Mouse (Mus musculus) monocyte, adult 5-6 weeks (primary cell): ENCODE results near the gene Pold2. TPM values are rescaled to one million over a fixed set of nuclear protein-coding genes. Genes with fewer than 3 reads are reported as not detected.

Source experiments
- ATAC-seq: fragments of 153-309, 156-312 bp; replicated peaks from 2 replicates; pipeline ENCODE4 v1.8.0; 2017; ENCODE audit warnings: mild to moderate bottlenecking; ENCODE audit not compliant: low TSS enrichment, insufficient number of reproducible peaks, severe bottlenecking, poor library complexity, low FRiP score
- total RNA-seq: library from RNA; stranded (forward); fragments of 200-1000, 200-491, 200-594 nt; gene quantifications from 3 replicates; pipeline ENCODE4 v1.2.3, GENCODE M21; 2017

Pold2 gene
- total RNA-seq, 1 experiment from 2014 or later: 7.0 TPM

DNA sequence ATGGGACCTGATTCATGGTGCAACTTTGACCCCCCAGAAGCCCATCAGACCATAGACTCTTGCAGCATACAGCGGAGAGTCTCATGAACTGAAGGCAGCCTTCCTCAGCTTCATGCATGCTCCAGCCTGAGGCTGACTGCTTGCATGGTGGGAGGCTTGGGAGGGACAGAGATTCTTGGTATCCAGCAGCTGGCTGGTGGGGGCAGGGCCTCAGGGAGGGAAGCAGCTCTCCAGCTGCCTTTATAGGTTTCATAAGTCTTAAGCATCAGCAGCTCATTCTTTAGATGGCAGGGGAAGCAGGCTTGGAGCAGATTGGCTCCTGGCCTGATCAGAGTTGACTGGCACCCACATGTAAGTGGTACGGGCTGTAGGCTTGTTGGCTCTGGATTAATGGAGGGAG, 10.9 kb downstream of the Pold2 start:
- no peak for ATAC-seq

DNA sequence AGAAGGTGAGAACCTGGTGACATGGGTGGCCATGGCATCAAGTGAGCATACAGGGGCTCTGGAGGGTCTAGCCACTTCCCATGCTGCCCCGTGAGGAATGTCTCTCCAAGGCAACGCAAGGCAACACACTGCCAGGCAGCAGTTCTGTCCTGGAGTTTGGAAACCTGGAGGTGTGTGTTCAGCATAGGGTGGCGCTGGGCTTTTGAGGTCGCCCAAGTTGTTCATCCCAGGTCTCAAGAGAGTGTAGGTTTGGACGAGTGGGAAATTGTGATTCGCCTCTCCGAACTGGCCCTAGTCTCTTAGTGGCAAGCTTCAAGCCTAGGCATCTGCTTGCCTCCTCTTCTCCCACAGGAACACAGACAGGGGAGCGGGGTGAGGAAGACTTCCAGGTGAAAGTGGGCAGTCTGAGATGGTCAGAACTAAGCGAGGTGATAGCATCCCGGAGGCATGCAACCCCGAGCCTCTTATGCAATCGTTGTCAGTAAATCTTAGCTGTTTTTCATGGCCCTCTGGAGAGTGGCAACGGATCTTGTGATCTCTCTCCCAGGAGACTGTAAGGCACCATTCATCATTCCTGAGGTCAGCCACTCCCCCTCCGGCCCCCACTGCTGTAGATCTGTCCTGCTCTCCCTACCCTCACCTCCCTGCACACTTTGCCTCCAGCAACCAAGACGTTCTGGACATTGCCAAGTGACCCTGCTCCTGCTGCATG, 15.5 kb downstream of the Pold2 start:
- no peak for ATAC-seq

DNA sequence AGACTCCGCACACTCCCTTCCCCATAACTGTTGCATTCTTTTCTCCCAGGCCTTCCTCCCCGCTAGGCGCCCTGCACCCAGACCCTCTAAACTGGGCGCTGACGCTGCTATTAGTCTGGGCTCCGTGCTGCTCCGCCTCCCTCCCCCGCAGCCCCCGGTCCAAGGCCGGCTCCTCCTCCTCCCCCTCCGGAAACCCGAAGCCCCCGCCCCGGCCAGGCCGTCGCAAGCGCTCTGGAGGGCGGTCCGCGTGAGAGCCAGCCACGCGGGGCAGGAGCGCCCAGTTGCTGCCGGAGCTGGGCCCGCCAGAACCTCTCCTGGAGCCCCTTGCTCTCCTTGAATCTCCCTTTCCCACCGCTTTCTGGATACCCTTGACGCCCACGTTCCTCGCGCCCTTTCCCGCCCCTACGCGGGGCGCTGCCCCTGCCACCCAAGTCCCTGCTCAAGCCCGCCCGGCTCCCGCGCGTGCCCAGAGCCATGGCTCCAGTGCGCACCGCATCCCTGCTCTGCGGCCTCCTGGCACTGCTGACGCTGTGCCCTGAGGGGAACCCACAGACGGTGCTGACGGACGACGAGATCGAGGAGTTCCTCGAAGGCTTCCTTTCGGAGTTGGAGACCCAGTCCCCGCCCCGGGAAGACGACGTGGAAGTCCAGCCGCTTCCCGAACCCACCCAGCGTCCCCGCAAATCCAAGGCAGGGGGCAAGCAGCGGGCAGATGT, 16.3 kb downstream of the Pold2 start, which contains the start of gene Aebp1:
TSS of gene Aebp1 (plus strand) at position 270 of the 716 bp plus-strand sequence.
- no peak for ATAC-seq

DNA sequence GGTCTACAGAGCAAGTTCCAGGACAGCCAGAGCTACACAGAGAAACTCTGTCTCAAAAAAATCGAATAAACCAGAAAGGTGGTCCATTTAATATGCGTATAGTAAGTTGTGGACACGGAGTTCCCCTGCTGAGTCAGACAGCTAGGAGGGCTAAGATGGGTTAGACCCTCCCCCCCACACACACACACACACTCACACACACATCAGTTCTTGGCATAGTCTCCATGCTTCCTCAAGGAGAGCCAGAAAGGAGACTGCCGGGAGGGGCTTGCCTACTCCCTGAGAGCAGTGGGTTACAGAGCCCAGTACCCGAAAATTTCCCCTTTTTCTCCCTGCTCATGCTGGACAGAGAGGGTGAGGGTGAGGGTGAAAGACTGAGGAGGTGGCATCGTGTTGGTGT, 17.5 kb downstream of the Pold2 start:
- ATAC-seq: no peak

DNA sequence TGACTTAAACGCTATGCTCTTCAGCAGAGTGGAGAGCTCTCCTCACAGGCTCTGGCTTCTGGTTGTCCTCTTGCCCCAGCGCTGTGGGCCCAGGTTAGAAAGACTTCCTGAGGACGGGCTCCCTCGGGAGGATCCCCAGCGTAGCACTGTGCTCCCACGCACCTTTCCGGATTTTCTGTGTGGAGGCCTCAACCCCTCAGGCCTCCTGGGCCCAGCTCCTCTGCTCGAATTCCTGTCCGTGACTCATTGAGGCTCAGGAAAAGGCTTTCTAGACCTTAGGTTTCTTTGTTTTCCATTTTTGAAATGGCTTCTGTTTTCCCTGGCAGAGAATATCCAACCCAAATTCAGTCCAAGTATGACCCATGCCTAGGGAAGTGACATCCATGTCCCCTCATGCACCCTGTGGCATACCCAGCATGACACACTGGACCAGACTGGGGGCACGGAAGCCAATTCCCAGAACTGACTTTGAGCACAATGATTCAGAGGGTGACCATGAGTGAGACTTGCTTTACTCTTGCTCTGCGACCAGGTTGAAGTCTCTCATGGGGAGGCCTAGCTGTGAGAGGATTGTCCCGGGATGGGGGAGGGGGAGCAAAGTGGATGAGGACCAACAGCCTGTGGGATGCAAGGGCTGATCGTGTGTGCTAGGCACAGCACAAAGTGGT, 18.1 kb downstream of the Pold2 start:
- no peak for ATAC-seq

DNA sequence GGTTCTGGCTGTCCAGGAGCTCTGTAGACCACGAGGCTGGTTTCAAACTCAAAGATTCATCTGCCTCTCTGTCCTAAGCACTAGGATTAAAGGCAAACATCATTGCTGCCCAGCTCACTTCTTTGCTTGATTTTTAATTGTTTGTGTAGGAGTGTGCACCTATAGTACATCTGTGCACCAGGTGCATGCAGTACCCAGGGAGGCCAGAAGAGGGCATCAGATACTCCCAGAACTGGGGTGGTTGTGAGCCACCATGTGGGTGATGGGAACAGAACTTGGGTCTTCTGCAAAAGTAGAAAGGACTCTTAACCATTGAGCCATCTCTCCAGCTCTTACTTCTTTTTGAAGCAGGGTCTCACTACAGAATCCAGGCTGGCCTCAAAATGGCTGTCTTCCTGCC, 19.4 kb downstream of the Pold2 start:
- ATAC-seq: no peak

DNA sequence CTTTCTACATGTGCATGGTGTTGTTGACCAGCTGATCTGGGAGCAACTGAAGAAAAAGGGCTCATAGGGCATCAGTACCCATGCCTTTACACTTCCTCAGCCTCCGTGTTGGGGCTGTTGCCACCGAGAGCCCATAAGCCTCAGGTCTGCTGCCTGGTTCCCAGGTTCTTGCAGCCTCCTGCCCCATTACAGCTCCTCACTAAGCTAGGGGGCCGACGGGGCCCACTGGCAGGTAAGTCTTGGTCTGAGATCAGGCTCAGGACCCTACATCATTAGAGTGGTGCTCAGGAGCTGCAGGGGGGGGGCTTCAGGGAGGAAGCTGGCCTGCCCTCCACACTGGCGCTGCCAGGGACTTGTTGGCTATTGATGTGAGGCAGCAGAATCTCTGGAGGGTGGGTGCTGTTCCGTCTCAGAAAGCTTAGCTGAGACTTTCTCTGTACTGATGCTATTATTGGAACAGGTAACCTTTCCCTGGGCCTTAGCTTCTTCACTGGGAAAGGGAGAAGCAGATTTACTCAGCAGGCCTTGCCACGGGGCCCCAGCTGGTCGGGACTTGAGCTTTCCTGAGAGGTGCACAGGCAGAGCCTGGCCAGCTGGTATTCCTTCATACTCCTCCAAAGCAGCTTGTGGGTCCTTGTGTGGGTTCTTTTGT, 21.5 kb downstream of the Pold2 start:
- ATAC-seq: no peak

DNA sequence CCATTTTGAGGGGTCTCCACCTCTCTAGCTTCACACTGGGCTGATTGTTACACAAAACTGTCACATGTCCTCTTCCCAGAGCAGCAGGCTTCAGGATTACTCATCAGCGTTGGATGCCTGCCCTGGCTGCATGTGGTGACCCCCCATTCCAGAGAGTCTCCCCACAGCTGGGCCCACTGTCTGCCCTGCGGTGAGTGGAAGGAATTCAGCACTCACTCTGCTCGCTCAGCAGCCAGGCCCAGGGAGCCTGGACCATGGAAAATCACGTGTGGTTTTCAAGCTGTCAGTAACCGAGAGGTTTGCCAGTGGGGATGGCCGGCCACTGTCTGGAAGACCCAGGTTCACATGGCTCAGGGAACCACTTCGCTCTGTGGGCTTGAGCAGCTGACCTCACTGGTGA, 22.2 kb downstream of the Pold2 start:
- ATAC-seq: no peak

DNA sequence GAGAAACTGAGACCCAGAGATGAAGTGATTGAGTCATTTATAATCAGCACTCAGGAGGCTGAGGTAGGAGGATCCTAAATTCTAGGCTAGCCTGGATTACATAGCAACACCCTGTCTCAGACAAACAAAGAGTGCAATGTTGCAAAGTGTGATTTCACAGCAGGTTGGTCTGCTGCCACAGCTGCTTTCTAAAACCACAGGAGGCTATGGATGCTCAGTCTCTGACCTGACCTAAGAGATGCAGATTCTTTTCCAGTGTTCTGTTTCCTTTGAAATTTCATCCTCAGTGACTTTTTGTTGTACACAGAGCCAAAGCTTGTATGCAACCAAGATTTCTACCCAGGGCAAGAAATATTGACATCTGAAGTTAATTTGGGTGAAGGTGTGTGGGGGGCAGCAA, 22.6 kb downstream of the Pold2 start:
- no peak for ATAC-seq

DNA sequence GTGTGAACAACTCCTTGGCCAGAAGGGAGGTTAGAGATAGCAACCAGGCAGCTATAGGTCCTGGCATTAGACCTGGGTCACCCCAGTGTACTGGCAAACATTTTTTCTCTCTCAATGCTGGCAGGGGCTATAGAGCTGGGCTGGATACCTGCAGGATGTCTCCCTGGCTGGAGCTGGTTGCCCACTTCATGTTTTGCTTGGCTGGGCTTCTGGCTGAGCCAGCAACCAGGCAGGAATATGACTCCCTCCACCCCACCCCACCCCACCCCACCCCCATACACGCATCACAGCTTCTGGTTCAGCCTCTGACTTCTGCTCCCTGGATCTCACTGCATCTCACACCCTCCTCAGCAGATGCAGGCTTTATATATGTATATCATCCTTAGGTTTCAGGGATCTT, 25.8 kb downstream of the Pold2 start:
- ATAC-seq: no peak

DNA sequence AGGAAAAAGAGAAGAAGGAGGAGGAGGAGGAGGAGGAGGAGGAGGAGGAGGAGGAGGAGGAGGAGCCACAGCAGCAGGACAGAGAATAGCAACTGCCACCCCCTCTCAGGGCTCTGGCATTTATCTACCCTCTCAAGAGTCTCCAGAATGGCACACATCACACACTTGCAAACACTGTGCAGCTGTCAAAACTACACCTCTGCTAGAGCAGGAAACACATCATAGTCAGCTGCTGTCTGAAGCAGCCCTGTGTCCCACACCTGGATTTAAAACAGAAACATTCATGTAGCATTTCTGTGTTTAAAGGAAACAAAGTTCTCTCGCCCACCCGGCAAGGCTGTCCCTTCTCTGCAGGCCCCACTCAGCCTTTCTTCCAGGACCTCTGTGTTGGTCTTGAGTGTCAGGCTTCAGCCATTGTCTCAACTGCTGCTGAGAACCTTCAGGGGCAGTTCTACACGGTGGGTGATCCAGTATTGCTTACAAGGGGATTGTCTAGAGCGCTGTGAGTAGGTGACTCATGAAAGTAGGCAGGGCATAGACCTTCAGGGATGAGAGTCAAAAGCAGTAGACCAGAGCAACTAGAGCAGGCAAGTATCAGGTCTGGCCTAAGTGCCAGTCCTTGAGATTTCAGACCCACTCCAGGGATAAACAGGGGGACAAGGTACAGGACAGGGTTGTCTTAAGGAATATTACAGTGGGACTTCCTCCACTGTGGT, 26.9 kb downstream of the Pold2 start:
- ATAC-seq: no peak

DNA sequence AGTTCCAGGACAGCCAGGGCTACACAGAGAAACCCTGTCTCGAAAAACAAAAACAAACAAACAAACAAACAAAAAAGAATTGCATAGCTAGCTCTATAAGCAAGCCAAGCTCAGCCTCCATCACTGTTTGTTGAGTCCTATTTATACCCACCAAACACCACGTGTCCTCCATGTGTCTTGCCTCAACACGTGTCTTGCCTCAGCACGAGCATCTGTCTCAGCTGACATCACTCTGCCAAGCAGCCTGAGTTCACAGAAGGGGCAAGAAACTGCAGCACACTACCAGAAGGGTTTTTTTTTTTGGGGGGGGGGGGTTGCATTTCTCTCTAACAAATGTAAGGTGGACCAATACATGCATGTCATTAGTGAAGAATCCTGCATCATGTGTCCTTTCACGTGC, 27.6 kb downstream of the Pold2 start:
- no peak for ATAC-seq

DNA sequence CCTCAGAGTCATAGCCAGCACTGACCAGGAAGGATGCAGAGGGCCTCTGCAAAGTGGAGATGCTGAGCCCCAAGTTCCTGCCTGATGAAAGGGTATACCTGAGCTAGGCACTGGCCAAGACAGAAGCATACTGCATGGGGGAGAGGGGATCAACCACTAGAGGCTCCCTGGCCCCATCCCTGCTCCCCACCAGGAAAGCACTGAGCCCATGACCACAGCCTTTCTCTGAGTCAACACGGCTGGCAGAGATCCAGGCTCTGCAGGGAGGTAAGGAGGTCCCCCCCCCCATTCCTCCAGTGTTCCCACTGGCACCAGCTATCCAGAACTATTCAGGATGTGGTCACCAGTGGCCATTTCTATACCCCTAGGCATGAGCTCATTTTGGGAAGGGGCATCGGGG, 28.8 kb downstream of the Pold2 start:
- ATAC-seq: no peak

DNA sequence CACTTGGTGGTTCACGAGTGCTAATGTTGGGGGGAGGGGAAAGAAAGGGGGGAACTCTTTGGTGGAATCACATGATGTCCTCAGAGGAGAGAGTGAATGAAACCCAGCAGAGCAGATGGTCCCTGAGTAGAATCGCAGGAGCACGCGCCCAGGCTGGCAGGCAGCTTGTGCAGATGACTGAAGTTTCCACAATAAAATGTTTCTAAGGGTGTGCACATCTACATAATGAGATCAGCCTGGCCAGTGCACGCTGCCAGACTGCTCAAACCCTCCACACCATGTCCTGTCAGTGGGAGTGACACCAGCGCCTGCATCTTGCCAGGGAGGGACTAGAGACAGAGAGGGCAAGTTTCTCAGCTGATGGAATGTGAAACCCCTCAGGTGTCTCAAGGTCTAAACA, 29.4 kb downstream of the Pold2 start:
- no peak for ATAC-seq

DNA sequence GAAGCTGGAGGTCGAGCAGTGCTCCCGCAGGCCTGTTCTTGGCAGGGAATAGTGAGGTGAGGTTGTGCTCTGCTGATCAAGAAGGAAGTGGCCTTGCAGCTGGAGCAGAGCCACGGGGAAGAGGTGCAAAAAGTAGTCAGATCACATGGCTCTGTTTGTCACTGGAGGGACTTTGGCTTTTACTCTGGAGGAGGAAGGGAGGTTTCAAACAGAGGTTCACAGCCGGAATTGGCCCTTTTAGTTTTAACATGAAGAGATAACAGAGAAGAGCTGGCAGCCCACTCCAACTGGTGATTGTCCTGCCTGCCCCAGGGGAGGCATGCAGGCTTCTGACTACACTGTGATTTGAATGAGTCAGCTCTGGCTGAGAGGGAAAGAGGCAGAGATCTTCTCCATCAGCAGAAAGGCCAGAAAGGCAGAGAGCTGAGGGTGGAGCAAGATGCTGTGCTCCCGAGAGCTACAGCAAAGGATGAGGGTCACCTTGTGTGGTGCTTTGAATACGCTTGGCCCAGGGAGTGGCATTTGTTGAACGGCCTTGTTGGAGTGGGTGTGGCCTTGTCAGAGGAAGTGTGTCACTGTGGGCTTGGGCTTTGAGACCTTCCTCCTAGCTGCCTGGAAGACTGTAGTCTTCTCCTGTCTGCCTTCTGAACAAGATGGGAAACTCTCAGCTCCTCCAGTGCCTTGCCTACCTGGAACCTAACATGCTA, 31.3 kb downstream of the Pold2 start:
- ATAC-seq: no peak

DNA sequence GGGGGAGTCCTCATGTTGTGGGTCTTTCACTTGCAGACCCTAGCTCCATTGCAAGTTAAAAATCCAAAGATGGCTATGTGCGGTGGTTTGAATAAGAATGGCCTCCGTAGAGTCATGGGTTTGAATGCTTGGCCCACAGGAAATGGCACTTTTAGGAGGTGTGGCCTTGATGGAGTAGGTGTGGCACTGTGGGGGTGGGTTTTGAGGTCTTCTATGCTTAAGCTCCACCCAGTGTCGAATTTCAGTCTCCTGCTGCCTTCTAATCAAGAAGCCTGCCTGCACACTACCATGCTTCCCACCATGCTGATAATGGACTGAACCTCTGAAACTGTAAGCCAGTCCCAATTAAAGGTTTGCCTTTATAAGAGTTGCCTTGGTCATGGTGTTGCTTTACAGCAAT, 35.0 kb downstream of the Pold2 start:
- ATAC-seq: no peak

DNA sequence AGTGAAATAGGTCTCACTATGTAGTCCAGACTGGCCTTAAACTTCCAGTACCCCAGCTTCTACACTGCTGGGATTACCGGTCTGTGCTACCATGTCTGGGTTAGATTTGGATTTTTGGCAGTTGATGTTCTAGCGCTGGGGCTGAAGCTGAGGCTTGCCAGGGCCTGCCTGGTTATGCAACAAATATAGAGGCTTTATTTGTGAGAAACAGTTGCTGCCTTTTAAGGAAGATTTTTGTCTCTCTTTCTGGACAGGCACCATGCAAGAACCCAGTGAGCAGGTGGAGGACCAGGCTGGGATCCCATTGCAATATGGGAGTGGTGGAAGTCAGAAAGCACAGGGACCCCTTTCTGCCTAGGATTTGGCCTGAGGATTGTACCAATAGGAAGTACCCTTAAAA, 36.3 kb downstream of the Pold2 start:
- ATAC-seq: no peak

DNA sequence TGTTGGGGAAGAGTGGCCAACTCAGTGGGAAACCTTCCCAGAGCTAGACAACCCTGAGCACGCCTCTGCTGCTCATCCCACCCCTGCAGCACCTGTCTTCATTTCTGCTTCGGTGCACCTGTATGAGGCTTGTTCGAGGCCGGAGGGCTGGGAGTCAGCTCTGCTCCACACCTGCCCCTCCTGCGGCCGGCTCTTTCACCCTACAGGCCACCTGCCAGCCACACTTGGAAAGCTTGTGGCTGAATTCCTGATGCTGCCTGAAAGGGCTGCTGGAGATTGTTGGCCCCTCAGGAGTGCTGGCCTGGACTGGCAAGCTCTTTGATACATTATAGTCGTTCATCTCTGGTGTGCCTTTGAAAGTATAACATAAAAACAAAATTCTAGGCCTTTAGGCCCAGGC, 37.7 kb downstream of the Pold2 start:
- no peak for ATAC-seq
